Mouse (Mus musculus): ENCODE data around the gene Prdm16.

Gene Prdm16

DNA sequence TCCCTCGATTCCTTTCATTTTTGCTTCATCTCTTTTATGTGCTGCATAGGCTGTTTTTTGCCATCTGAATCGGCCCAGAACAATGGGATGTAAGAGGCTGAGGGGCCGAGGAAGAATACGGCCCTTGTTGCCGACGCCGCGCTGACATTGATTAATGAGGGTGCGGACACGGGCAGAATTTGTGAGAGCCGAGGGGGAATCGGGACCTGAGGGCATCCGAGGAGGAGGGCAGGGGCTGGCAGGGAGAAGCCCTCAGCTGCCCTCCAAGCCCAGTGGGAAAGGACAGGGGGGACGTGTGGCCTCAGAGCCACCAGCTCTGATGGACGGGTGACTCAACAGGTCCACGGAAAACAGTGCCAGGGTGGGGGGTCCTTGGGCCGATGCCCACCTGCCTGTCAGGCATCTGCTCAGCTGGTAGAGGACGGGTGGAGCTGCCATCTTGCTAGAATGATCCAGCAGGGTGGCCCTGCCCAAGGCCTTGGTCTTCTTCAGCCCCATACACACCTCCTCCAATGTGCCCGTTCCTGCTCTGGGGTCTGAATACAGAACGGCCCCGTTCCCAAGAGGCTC is 133.3 kb downstream of the Prdm16 start:
- in situ Hi-C loops (cut with MboI; ENCODE audit: low pct_unique_long_range_greater_than_20kb in 1 of 2, low sequenced_read_pairs in 2 of 2, unreplicated experiment in 1 of 2), result no loop called here

DNA sequence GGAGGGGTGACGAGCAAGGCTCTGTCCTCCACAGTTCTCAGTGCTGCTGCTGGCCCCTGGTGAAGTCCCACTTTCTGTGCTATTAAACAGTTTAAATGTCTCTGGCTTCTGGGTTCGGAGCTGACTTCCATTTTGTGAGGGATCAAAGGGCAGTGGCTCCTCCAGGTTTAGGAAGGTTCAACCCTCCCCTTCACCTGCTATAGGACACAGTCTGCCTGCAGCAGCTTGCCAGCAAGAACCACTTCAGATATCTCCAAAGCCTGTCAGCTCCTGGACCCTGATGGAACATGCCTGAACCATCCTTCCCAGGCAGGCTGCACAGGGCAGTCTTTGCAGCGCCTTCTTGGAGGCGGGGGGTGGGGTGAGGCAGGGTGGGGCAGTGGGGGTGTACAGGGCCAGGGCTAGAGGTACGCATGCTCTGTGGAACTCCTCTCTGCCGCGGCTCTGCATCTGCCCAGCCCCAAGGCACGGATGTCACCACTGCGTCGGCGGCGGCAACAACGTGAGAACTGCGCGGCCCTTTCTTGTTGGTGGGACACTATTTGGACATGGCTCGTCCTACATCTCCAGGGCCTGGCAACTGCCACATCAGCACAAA is 134.2 kb downstream of the Prdm16 start:
- in situ Hi-C loops (cut with MboI; ENCODE audit: low pct_unique_long_range_greater_than_20kb in 1 of 2, low sequenced_read_pairs in 2 of 2, unreplicated experiment in 1 of 2), result no loop called here

DNA sequence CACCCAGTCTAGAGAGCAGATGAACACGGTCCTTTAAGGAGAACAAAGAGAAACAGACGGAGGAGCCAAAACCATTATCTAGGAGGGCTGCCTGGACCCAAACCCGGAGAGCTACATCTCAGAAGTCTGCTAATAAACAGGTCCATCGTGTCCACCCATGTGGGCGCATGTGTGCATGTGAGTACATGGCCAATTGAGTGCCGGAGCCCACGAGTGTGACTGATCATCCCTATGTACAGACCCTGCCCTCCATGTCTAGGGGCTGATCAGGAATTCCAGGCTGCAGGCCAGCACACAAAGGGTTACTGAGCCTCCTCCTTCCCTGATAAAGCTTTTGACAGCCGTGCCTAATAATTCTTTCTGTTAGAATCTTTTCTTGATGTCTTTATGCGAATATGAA is 136.0 kb downstream of the Prdm16 start:
- in situ Hi-C loops (cut with MboI; ENCODE audit: low pct_unique_long_range_greater_than_20kb in 1 of 2, low sequenced_read_pairs in 2 of 2, unreplicated experiment in 1 of 2), result no loop called here

DNA sequence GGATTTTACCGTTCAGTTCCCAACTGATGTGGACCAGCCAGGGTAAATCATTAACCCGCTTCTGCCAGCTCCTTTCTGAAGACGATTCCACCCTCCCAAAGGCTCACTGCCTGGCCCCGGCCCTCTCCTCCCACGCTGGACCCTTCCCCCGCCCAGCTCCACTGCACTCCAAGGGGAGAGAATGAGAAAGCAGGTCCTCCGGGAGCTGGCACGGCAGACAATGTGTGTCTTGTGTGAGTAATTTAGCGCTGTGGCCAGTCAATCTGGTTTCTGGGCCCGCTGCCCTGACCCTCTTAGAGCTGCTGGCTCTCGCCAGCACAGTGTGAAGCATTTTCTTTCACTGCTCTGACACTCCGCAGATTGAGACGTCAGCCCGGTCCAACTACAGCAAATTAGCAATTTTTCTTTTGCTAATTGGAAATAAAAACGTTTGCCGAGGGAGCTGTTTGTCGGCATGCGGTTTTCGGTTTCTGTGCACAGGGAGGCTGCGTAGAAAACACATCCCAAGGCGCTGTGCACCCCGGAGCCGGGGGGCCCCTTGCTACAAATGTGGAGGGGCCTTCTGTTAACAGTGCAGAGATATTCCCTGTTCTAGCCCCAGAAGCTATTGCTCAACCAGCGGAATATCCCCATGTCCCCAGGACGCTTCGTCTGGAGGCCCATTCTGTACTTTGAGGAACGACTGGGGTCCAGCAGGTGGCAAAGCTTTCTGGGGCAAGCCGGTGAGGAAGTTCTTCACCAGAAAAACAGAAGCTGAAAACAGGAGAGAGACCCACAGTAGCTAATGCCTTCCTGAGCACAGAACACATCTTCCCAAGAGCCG is 136.8 kb downstream of the Prdm16 start:
- in situ Hi-C loops (cut with MboI; ENCODE audit: low pct_unique_long_range_greater_than_20kb in 1 of 2, low sequenced_read_pairs in 2 of 2, unreplicated experiment in 1 of 2), result no loop called here

DNA sequence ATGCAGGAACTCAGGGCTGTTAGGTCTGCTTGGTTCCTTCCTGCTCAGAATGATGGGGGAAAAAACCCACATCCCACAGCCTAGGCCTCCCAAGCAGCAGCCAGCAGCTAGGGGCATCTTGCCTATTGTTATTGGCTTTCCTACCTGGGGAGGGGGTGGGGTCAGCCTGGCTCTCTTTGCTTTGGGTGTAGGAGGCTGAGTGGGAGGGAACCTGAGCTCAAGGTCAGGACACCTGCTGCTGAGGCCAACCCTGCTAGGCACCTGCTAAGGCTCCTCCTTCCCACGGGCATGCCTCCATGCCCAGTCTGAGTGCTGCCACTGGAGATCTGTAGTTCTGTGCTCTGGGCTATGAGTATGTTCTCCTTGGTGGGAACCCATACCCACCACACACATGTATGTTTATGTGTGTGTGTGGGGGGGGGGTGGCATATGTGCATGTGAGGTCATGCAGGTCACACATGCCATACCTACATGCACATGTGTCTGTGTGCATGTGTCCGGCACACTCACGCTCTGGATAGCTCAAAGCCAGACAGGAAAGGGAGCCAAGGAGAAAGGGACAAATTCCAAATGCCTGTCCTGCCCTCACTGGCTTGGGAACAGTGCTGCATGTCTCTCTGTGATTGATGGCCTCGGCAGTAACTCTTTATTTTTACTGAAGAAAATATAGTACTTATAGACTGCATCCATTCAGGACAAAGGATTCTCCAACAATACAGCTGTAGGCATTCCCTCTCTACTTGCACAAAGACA is 139.1 kb downstream of the Prdm16 start:
- in situ Hi-C loops (cut with MboI; ENCODE audit: low pct_unique_long_range_greater_than_20kb in 1 of 2, low sequenced_read_pairs in 2 of 2, unreplicated experiment in 1 of 2), result no loop called here

DNA sequence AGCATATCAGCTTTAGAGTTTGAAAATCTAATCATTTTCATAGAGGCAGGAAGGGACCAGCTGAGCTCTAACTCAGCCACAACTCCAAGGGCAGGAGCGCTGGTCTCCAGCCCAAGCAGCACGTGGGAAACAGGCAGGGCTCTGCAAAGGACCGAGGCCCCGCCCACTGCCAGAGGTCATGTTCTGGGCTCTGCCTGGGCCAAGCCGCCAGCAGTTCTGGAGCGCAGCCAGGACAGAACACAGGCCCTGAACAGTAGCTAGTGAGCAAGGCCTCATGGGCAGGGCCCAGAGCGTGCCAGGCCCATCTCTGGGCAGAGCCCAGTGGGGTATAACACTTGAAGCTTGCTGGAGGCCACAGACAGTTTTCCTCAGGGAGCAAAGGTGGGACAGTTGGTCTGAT is 139.7 kb downstream of the Prdm16 start:
- in situ Hi-C loops (cut with MboI; ENCODE audit: low pct_unique_long_range_greater_than_20kb in 1 of 2, low sequenced_read_pairs in 2 of 2, unreplicated experiment in 1 of 2), result no loop called here

DNA sequence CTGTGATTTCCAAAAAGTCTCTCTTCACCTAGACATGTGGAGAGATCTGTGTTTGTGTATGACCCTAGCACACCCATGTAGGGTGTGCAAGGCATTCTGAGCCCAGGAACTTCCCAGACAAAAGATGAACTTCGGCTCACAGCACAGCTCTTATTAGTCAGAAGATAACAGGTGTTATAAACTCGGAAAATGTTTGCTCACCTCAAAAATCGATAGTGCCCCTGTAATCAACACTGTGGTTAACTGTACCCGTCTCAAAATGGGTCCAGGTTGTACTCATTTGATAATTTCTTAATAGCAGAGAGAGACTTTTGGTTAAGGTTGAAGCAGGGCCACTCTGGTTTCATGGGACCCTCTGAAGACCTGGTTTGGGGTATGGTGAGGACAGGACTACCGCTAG is 140.2 kb downstream of the Prdm16 start:
- in situ Hi-C loops (cut with MboI; ENCODE audit: low pct_unique_long_range_greater_than_20kb in 1 of 2, low sequenced_read_pairs in 2 of 2, unreplicated experiment in 1 of 2), result no loop called here

DNA sequence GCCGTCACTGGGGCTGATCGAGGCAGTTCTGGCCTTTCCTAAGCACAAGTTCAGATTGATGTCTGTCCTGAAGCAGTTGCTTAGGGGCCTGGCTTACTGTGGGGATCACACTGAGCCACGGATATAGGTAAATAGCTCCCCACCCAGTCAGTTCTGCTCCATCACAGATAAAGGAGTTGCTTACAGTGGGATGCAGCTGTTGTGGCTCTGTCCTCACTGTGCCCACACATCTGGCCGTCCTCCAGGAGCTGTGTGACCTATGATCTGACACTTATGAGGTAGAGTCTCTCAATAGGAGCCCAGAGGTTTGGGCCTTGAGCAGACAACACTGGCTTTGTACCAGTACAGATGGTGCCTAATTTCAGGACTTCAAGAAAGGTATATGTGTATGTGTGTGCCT is 142.7 kb downstream of the Prdm16 start:
- in situ Hi-C loops (cut with MboI; ENCODE audit: low pct_unique_long_range_greater_than_20kb in 1 of 2, low sequenced_read_pairs in 2 of 2, unreplicated experiment in 1 of 2), result no loop called here

DNA sequence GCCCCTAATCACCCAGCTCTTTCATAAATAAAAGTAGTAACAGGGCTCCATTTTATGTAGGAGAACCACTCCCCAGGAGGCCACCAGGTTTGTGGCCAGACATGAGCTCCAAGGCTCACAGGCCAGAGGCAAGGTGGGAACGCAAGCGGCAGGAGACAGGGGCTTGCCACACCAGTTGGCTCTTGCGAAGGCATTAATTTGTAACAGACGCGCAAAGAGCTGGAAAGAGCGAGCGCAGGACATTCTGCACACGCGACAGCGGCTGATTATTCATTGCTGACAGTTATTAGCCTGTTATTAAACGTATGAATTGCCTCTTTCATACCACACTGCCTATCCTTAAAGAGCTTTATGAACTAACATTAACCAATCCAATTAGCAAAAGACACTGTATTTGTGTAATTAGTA is 144.0 kb downstream of the Prdm16 start:
- in situ Hi-C loops (cut with MboI; ENCODE audit: low pct_unique_long_range_greater_than_20kb in 1 of 2, low sequenced_read_pairs in 2 of 2, unreplicated experiment in 1 of 2), result no loop called here

DNA sequence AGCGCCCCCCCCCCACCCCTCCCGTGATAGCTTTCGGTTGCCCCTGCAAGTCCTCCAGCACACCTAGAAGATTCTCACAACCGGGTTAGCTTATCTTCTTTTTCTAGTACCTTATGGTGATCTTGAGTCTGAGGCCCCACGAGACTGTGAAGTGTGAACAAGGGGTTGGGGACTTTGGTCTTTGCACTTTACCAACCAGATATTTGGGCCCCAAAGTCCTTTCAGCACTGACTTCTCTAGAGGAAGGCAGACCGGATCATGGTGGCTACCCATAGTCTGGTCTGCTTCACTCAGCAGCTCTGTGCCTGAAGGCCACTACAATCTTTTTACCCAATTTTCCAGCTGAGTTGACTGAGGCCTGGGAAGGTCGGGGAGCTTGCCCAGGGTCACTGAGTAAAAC is 144.4 kb downstream of the Prdm16 start:
- in situ Hi-C loops (cut with MboI; ENCODE audit: low pct_unique_long_range_greater_than_20kb in 1 of 2, low sequenced_read_pairs in 2 of 2, unreplicated experiment in 1 of 2), result no loop called here

DNA sequence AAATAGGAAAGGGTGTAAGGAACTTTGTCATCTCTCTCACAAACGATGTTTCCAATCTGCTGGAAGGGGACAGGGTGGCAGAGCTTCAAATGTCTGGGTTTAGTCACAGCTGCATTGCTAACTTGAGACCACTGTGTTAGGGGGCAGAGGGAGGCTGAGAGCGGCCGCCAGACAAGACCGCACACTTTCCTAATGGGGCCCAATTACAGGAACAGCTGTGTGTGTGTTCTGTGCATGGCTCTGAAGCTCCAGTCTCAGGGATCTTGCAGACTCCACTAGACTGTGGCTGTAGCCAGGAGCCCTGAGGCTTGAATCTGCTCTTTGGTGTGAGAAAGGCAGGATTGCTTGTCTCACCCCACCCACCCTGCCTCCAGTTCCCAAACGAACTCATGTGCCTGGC is 148.6 kb downstream of the Prdm16 start:
- in situ Hi-C loops (cut with MboI; ENCODE audit: low pct_unique_long_range_greater_than_20kb in 1 of 2, low sequenced_read_pairs in 2 of 2, unreplicated experiment in 1 of 2), result no loop called here

DNA sequence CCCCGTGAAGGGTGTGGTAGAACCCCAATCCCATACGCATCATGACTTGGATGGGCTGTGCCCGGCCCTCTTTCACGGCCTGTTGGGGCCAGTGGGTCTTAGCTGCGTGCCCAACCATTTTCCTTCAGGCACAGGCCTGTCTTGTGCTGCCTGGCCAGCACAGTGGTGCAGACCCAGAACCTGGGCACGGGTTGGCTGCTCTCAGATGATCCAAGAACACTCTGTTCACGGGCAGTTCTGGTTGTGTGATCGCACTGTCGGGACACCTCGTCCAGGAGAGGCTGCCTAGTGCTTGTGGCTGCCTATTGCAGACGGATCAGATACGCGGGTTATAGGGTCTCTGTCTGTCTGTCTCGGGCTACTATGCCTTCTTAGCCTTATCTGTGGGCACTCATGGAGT is 154.0 kb downstream of the Prdm16 start:
- in situ Hi-C loops (cut with MboI; ENCODE audit: low pct_unique_long_range_greater_than_20kb in 1 of 2, low sequenced_read_pairs in 2 of 2, unreplicated experiment in 1 of 2), result no loop called here

DNA sequence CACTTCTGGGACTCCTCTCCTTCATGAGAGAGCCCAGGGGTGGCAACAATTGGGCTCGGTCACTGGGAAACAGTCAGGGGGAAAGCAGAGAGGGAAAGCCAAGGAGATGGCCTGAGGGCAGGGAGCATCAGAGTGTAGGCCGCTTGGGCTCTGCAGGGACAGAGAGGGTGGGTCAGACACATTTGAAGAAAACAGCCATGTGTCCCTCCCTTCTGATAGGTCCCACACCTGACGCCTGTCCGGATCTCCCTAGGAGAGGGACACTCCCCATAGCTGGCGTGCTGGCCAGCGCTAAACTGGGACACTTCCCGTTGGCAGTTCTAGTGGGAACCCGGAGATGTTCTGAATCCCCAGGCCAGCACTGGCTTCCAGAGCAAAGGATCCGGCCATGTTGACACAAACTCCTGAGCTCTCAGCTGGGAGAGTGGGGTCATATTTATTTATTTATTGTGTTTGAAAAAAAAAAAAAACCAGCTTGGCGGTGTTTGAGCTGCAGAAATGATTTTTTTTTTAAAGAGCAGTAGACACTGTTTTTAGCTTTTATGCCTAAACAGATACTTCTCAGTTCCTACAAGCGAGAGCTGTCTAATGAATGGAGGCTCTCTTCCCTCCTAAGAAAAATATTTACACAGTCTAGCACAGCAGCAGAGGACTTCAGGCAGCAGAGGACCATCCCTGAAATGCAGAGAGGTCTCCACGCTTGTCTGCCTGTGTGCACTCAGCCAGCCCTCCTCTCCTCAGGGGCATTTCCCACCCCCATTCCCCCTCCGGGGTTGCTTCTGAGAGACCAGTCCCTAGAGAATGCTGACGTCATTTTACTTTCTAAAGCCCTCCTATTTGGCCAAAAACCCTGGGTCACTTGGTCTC is 154.7 kb downstream of the Prdm16 start:
- in situ Hi-C loops (cut with MboI; ENCODE audit: low pct_unique_long_range_greater_than_20kb in 1 of 2, low sequenced_read_pairs in 2 of 2, unreplicated experiment in 1 of 2), result no loop called here

DNA sequence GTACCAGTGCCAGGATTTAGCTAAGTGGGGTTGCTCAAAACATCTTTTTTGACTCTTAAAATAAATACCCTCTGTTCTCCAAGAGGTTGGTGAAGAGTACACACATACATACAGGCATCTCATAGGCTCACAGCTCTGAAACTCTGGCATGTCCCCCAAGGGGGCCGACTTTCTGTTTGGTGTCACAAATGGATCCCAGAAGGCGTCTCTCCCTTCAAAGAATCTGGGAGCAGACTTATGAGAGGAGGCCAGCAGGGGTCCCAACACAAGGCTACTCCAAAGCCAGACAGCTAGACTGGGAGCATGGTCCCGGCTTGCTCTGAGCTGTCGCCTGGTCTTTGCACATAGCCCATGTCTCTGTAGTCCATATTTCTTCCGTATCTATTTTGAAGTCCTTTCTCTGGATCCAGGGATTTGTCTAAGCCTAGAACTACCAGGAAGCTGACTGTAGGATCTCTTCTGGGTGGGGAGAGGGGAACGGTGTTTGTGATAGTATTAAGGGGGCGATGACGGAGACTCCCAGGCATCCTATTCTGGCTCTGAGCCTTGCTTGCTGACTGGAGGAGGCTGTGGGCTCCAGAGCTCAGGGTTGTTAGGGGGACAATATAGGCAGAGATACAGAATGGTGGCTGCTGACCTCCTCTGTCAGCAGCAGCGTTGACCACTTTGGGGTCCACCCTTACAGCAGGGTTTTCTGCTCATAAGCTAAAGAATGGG is 156.0 kb downstream of the Prdm16 start:
- in situ Hi-C loops (cut with MboI; ENCODE audit: low pct_unique_long_range_greater_than_20kb in 1 of 2, low sequenced_read_pairs in 2 of 2, unreplicated experiment in 1 of 2), result no loop called here

DNA sequence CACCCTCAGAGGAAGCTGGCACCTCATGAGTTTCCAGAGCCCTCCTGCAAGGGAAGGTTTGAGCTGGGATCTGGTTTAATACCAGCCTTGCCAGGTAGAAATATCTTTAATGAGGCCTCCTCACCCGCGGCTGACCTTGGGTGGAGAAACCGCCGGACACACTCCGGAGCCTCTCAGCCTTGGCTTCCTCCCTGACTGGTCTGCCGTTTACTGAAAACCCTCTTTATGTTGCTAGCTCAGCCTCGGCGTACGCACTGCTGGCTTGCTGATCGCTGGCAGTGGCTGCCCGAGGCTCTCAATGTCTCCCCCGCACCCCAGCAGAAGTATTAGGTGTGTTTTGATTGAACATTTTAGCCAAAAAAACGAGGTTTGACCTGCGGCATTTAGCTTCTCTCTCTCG is 156.5 kb downstream of the Prdm16 start:
- in situ Hi-C loops (cut with MboI; ENCODE audit: low pct_unique_long_range_greater_than_20kb in 1 of 2, low sequenced_read_pairs in 2 of 2, unreplicated experiment in 1 of 2), result no loop called here

DNA sequence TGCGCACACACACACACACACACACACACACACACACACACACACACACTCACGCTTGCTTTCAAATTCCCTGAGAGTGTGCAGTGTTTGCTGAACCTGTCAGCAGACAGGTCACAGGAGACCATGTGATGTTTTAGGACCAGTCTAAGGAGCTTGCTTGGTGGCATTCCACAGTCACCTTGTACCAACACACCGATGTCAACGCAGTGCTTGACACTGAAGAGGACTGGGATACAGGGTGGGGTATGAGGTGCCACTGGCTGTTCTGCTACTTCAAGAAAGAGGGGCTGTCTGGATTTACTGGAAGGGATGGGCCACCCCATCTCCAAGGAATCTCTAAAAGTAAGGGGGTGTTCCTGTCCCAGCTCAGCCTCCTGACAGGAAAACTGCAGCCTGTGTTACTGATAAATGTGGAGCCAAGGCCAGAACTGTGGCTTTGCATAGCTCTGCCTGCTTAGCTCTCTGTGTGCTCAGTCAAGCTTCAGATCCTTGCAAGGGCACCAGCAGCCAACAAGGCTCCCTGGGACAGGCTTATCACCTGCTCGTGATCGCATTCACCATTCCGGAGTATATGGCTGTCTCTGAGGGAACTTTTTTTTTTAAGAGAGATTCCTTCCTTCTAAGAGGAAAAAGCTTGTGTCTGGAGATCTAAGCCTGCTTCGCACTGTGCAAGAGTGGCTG is 157.6 kb downstream of the Prdm16 start:
- in situ Hi-C loops (cut with MboI; ENCODE audit: low pct_unique_long_range_greater_than_20kb in 1 of 2, low sequenced_read_pairs in 2 of 2, unreplicated experiment in 1 of 2), result no loop called here

DNA sequence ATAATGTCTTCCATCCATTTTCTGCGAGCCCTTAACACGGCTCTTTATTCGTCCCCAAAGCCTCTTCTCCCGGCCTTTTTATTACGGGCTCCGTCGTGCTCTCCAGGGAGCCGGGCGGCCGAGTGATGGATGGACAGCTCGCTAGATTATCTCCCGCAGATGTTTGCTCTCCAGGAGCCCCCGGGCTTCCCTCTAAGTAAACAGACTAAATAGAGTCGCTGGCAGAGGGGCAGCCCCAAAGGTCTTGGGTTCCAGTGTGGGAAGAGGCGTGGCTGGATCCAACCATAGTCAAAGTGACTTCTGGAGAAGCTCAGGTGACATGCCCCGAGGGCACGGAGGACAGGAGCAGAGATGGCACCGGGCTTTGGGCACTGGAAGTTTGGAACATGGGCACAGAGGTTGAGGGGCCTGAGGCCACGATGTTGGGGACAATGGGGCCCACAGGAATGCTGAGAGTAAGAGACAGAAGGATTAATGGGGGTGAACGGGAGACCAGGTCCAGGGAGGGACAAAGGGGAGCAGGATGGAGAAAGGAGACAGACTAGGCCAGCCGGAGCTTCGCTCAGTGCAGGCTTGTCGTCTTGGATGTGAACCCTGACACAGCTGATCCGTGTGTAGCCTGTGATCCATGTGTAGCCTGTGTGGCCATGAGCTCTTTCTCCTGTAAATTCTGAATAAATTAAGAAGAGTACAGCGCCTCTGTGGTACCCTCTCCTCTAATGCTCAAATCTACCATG is 162.9 kb downstream of the Prdm16 start:
- in situ Hi-C loops (cut with MboI; ENCODE audit: low pct_unique_long_range_greater_than_20kb in 1 of 2, low sequenced_read_pairs in 2 of 2, unreplicated experiment in 1 of 2), result no loop called here
